Mouse (Mus musculus) CH12.LX (cell line): ENCODE results near the gene Plekhn1.

Source experiments
- CTCF ChIP-seq, 2 experiments: IDR thresholded peaks in 1 of 2; conservative IDR thresholded peaks in 1 of 2; 2 replicates each; pipeline ENCODE4 v1.5.1; 2011 to 2012; ENCODE audit warnings: low read depth in 2 of 2, low read length in 2 of 2, improper control_type of control experiment in 1 of 2, inconsistent platforms in 1 of 2, mild to moderate bottlenecking in 1 of 2, moderate library complexity in 1 of 2
- E2F4 ChIP-seq: IDR thresholded peaks from 2 replicates; pipeline ENCODE4 v1.6.1; 2011; ENCODE audit warnings: low read depth, low read length, improper control_type of control experiment; ENCODE audit not compliant: insufficient replicate concordance
- ELF1 ChIP-seq: IDR thresholded peaks from 2 replicates; pipeline ENCODE4 v1.6.1; 2014; ENCODE audit warnings: low read depth, mild to moderate bottlenecking, inconsistent platforms, low read length, improper control_type of control experiment
- GABPA ChIP-seq: IDR thresholded peaks from 2 replicates; pipeline ENCODE4 v1.6.1; 2012; ENCODE audit warnings: low read depth, low read length, improper control_type of control experiment, inconsistent platforms; ENCODE audit not compliant: insufficient replicate concordance
- MXI1 ChIP-seq: IDR thresholded peaks from 2 replicates; pipeline ENCODE4 v1.6.1; 2011; ENCODE audit warnings: mild to moderate bottlenecking, low read depth, low read length, improper control_type of control experiment
- ZC3H11A ChIP-seq: IDR thresholded peaks from 2 replicates; pipeline ENCODE4 v1.6.1; 2012; ENCODE audit warnings: low read depth, mild to moderate bottlenecking, inconsistent platforms, low read length, improper control_type of control experiment

GRCm38 (mm10) chr4:156252619-156253018 is 18.0 kb upstream of the Plekhn1 start:
- TF ChIP-seq ZC3H11A: no peak
- TF ChIP-seq E2F4: no peak
- TF ChIP-seq CTCF (conservative IDR thresholded peaks at IDR 0.05 in 1 of 2, IDR thresholded peaks at IDR 0.05 in 1 of 2; ENCODE audit: low read depth in 2 of 2, low read length in 2 of 2): no peak
- TF ChIP-seq GABPA: no peak
- no peak for TF ChIP-seq MXI1
- TF ChIP-seq ELF1: no peak
